In the genomic region with DNA sequence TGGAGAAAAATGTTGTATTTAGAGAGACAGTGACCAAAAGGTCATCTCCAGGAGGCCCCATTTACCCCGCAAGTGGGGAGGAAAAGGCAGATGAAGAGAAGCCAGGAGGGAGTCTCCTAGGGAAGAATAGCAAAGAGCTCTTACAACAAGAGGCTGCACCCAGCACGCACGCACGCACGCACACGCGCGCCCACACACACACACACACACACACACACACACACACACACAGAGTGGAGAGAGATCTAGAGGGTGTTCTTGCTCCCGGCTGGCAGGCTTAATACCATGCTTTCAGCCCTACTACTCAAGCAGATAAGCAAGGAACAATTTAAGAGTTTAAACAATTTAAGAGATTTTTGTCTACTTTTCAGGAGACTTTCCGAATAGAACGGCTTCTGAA, we compare ENCODE assay signal across 18 mouse cellular contexts.
"Had no signal": no experiment of that assay in that cellular context is flagged by ENCODE, and none has a peak within 500 bp of the region (broad histone marks: within the 10 kb centered on the region; RNA-seq: fewer than 3 reads in every experiment).

No protein-coding gene starts in this region.

- H3K9me3 ChIP-seq: midbrain, embryonic 12.5 days; midbrain, embryonic 15.5 days; neural tube, embryonic 13.5 days had no signal

- H3K4me2 ChIP-seq: lung, embryonic 14.5 days; midbrain, embryonic 12.5 days; midbrain, embryonic 15.5 days; neural tube, embryonic 13.5 days had no signal

- H3K27ac ChIP-seq: left cerebral cortex, adult 2 months; liver, embryonic 14.5 days; midbrain, embryonic 12.5 days; midbrain, embryonic 15.5 days; neural tube, embryonic 13.5 days had no signal

- ATAC-seq: intestine, embryonic 16.5 days; liver, postnatal 0 days; midbrain, embryonic 15.5 days had no signal

- H3K36me3 ChIP-seq: midbrain, embryonic 12.5 days; midbrain, embryonic 15.5 days; neural tube, embryonic 13.5 days had no signal

- DNase-seq: kidney, adult 18-20 months; kidney, adult 9 months; kidney, postnatal 14 days; kidney, postnatal 4 days; layer of hippocampus, adult 9-11 months; liver, postnatal 0 days; lung, embryonic 14.5 days; lung, postnatal 10 days; lung, postnatal 36 days; thymus, adult 18-20 months; thymus, postnatal 36 days had no signal

- H3K27me3 ChIP-seq: midbrain, embryonic 12.5 days; midbrain, embryonic 15.5 days; neural tube, embryonic 13.5 days had no signal

- H3K9ac ChIP-seq: liver, embryonic 14.5 days; liver, postnatal 0 days; lung, embryonic 14.5 days; midbrain, embryonic 12.5 days; midbrain, embryonic 15.5 days; neural tube, embryonic 13.5 days had no signal

- H3K4me3 ChIP-seq: left cerebral cortex, adult 2 months; midbrain, embryonic 12.5 days; midbrain, embryonic 15.5 days; myocyte; neural tube, embryonic 13.5 days had no signal

- H3K4me1 ChIP-seq: midbrain, embryonic 15.5 days had no signal
